Mouse (Mus musculus) macrophage (primary cell): Measurements from ENCODE around the gene Hmg20b. TPM values are rescaled to one million over a fixed set of nuclear protein-coding genes. Genes with fewer than 3 reads are reported as not detected.

Source experiments
- H3K27ac ChIP-seq: fragments of 350-480 bp; formaldehyde crosslinking; 2 replicates; pipeline ENCODE4 v1.9.0; 2021
- H3K36me3 ChIP-seq: fragments of 350-480 bp; formaldehyde crosslinking; 2 replicates; pipeline ENCODE4 v1.9.0; 2021; ENCODE audit errors: inconsistent target
- H3K4me3 ChIP-seq: fragments of 350-480 bp; formaldehyde crosslinking; 2 replicates; pipeline ENCODE4 v1.9.0; 2021; ENCODE audit errors: inconsistent target
- H3K79me2 ChIP-seq: fragments of 350-480 bp; formaldehyde crosslinking; 2 replicates; pipeline ENCODE4 v1.9.0; 2021; ENCODE audit errors: inconsistent target
- WGBS: methylation state at CpG from one replicate; pipeline ENCODE4 v1.1.7; 2026; ENCODE audit warnings: inconsistent platforms; ENCODE audit not compliant: missing documents; 5-methylcytosine and 5-hydroxymethylcytosine counted together
- polyA plus RNA-seq: library from polyadenylated mRNA; stranded (reverse); fragments of 250-400 nt; gene quantifications from 3 replicates; pipeline ENCODE4 v1.2.4, GENCODE M21; 2018; ENCODE audit warnings: inconsistent platforms

Gene Hmg20b
- polyA plus RNA-seq, 1 experiment from 2014 or later, result 42.5 TPM

DNA sequence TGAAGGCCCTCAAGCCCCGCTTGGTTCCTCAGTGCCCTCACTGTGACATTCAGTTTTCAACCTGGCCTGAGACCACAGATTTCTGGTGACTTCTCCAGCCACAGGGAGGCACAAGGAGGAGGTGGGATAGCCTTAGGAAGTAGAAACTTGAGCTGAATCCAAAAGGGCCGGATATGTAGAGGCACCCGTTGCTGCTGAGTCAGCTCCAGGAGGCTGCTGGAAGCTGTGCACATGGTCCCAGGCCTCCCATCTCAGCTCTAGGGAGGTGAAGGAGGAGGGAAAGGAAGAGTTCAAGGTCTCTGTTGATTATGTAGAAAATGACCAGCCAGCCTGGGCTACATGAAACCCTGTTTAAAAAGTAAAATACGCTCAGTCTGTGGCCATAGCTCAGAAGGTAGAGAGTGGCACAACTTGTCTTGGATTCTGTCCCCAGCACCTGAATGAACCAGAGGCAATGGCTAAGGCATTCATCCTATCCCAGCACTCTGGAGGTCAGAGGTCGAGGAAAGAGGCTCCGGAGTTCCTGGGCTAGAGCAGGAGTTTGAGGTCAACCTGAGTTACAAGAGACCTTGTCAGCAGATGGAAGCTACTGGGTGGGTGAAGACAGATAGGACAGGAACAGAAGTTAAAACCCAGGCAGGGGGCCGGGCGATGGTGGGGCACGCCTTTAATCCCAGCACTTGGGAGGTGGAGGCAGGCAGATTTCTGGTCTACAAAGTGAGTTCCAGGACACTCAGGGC lies 4.6 kb upstream of the Hmg20b start:
- Histone ChIP-seq H3K36me3 (peaks cover 3% of the 10 kb centered on the region; the same call in 1 of the 2 replicates), H3K4me3 (no peak overlapping the region), H3K27ac (peak overlapping the region; percentile 100), H3K79me2 (peaks cover 53% of the 10 kb centered on the region)
- WGBS, result 61% methylated on average over 6 of the region's 9 CpGs

DNA sequence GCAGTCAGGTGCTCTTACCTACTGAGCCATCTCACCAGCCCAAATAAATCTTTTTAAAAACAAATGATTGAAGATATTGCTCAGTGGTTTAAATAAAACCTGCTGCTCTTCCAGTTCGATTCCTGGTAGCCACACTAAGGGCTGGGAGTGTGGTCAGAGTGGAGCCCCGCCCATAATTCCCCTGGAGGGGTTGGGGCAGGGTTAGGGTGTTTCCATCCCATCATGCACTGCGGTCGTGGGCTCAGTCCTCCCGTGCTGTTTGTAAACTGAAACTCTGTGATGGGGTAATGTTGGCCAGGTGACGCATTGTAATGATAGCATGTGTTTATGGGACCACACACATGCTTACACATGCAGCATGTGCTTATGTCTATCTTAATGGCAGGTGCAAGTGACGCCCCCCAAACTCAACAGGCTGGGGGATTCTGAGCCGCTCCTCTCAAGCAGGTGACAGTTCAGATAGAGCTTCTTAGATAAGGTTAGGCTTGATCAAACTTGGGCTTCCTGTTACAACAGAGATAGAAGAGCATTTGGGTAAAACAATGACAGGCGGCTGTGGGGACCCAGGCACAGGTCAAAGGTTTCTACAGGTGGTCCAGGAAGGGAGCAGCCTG lies 1.5 kb upstream of the Hmg20b start:
- Histone ChIP-seq H3K79me2 (peaks cover 27% of the 10 kb centered on the region; the same call in 1 of the 2 replicates), H3K27ac (no peak overlapping the region; the same call in 1 of the 2 replicates), H3K36me3 (no peaks in the 10 kb centered on the region; the same call in 1 of the 2 replicates), H3K4me3 (no peak overlapping the region)
- 68% methylated on average over 9 of the region's 9 CpGs for WGBS

DNA sequence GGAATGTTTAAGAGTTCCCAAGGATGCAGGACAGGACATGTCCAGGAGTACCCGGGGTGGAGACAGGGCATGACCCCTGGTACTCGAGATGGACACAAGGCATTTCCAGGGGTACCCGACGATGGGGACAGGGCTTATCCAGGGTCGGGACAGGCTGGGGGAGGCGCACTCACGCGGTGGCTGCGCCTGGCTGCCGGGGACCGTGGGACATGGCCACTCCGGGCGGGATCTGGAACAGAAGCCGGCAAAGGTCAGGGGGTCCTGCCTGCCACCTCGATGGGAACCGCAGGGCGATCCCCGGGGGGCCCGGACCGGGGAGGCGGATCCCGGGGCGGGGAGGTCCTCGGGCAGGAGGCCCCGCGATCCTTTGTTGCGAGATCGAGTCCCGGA lies 324 bp downstream of the Hmg20b start:
- H3K4me3 ChIP-seq, result peak overlapping the region; percentile 58
- H3K36me3 ChIP-seq, result no peaks in the 10 kb centered on the region; the same call in 1 of the 2 replicates
- 1% methylated on average over 29 of the region's 29 CpGs for WGBS
- H3K27ac ChIP-seq, result peak overlapping the region; percentile 51
- peaks cover 16% of the 10 kb centered on the region; the same call in 1 of the 2 replicates for H3K79me2 ChIP-seq

DNA sequence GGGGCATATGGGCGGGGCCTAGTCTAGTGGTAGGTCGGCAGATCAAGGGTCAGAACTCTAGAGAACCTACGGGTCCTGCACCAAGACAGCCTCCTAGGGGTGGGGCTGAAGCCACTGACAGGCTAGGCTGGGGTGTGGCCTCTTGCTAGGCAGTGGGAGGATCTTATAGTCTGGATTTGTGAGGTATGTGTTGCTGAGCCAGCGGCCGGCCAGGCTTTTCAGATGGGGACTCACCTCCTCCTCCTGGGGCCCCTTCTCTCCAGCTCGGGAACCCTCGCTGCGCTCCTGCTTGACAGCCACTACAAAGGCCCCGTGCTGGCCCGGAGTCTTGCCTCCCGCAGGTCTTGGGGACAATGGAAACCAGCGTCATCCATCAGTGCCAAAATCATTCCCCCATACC lies 1.1 kb downstream of the Hmg20b start:
- 26% methylated on average over 12 of the region's 12 CpGs for WGBS
- peak overlapping the region; percentile 51 for H3K27ac ChIP-seq
- no peaks in the 10 kb centered on the region; the same call in 1 of the 2 replicates for H3K36me3 ChIP-seq
- peaks cover 9% of the 10 kb centered on the region; the same call in 1 of the 2 replicates for H3K79me2 ChIP-seq
- peak overlapping the region; percentile 58 for H3K4me3 ChIP-seq

DNA sequence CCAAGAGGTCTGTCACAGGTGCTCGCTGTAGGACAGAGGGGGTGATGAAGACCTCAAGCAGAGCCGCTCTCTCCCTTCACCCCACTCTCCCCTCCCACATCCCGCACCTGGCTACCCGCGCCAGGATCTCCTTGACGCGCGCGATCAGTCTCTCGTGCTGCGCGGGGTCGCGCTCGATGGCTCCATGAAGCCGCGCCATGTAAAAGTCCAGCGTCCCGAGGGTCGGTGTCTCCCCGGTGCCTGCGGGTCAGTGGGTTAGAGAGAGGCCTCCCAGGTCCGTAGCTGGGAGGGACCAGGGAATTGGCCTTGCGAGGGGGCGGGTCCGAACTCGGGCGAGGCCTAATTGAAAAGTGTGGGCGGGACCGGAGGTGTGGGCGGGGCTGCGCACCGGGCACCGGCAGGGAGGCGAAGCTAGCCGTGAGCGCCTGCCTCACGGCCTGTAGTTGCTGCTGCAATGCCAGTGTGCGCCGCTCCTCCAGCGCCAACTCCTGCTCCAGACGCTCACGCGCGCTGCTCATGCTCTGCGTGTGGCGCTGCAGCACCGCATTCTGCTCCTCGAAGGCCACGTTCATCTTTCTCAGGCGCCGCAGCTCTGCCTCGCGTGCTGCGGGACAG lies 3.7 kb downstream of the Hmg20b start:
- 19% methylated on average over 53 of the region's 55 CpGs for whole genome bisulfite sequencing
- no peaks in the 10 kb centered on the region; the same call in 1 of the 2 replicates for H3K36me3 ChIP-seq
- no peak overlapping the region for H3K4me3 ChIP-seq
- H3K79me2 ChIP-seq, result no peaks in the 10 kb centered on the region
- H3K27ac ChIP-seq, result no peak overlapping the region

DNA sequence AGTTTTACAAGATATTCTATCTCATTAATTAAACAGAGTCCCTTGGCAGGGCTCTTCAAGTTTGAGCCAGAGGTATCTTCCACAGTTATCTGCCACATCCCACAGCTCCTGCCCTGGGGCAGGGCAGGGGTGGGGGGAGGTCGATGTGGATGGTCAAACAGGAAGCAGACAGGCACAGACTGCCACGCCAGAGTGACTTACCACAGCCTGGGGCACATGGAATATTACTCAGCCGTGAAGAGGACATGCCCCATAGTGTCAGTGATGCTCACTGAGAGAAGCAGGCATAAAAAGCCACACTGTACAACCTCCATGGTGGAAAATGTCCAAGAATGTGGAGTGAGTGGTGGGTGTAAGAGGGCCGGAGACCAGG lies 5.1 kb downstream of the Hmg20b start:
- 57% methylated on average over 3 of the region's 4 CpGs for WGBS
- Histone ChIP-seq H3K4me3 (no peak overlapping the region), H3K79me2 (no peaks in the 10 kb centered on the region), H3K36me3 (no peaks in the 10 kb centered on the region; the same call in 1 of the 2 replicates), H3K27ac (no peak overlapping the region)

DNA sequence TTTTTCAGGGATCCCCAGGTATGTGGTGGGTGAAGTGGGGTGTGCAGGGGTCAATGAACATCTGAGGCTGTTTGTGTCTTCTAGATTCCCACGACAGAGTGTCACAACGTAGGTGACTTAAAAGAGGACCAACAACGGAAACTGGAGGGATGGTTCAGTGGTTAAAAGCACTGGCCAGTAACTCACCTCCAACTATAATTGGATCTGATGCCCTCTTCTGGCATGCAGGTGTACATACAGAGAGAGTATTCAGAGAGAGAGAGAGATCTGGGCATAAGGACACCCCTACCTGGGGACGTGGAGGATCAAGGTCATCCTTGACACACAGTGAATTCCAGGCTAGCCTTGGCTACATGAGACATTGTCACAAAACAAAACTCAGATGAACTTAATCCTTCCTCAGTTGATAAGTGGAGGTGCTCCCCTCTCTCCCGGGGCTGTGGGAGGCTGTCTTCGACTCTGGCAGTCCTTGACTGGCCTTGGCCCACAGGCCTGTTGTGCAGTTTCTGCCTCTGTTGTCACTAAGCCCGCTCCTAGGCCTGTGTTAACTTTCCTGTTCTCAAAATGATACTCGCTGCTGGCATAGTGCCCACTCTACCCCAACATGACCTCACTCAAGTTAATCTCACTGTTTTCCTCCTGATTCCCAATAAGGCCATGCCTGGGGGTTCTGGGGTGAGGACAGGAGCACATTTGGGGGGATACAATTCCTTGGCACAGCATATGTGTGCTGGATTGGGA lies 5.7 kb downstream of the Hmg20b start:
- no peaks in the 10 kb centered on the region for H3K79me2 ChIP-seq
- no peak overlapping the region for H3K27ac ChIP-seq
- WGBS, result 48% methylated on average over 8 of the region's 8 CpGs
- H3K36me3 ChIP-seq, result no peaks in the 10 kb centered on the region; the same call in 1 of the 2 replicates
- H3K4me3 ChIP-seq, result no peak overlapping the region

DNA sequence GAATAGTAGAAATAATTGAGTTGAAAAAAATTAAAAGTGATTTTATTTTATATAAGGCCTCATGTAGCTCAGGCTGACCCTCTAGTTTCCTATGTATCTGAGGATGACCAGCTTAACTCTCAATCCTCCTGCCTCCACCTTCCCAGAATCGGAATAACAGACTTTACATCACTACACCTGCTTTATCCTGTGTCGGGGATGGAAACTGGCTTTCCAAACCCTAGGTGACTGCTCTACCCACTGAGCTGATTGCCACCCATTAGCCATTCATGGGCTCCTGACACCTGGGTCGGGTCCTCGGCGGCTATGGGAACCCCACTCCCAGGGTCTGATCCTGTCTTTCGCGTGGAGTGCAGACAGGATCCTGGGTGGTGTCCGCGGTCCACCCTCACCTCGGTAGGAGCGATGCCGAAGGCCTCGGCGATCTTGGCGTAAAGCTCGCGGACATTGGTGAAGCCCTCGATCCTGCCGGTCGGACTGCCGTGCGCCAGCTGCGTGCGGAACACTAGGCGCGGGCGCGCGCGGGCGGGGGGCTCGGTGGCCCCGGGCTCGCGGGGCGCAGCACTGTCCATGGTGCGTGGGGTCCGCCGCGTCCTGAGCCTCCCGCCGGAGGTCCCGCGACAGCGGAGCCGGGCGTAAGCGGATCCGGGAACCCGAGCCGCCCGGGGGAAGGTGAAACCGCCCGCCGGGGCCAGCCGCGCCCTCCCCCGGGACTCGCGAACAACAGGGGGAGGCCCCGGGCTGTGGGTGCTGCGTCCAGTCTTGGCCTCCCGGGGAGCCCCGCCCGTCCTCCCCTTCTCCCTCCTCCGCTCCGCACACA lies 7.4 kb downstream of the Hmg20b start, which contains the start of gene Gipc3:
Gene Gipc3, minus strand, starts transcription at position 581 of the 820 bp plus-strand sequence.
- Histone ChIP-seq H3K27ac (no peak within 1 kb of the TSS), H3K4me3 (no peak within 1 kb of the TSS), H3K36me3 (no peaks in the 10 kb centered on the region), H3K79me2 (no peaks in the 10 kb centered on the region)
- WGBS, result 7% methylated on average over 44 of the region's 67 CpGs

DNA sequence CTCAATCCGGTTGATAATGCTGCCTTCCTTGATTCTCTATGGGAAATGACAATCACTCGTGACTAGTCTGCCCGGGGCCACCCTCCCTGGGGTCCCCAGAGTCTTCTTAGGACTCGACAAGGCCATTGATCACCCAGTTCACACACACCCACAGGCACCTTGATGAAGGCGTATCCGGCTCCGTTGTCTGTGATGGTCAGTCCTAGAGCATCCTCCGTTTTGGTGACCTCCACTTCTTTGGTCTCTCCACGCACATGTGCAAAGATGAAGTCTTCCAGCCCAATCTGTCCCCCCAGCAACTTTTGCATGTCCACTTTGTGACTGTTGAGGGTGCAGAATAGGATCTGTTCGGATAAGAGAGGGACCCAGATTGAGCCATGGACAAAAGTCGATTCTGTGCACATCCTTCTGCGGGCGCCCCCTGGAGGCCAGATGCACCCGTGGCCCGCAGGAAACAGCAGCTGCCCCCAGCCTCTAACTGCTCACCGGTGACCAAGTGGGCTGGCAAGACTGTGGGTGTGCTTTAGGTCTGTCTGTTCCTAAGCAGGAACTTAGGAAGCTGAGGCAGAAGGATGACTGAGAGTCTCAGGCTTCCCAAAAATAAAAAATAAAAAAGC lies 8.8 kb downstream of the Hmg20b start:
- Histone ChIP-seq H3K27ac (no peak overlapping the region), H3K4me3 (no peak overlapping the region), H3K79me2 (no peaks in the 10 kb centered on the region), H3K36me3 (no peaks in the 10 kb centered on the region)
- 50% methylated on average over 16 of the region's 16 CpGs for WGBS

DNA sequence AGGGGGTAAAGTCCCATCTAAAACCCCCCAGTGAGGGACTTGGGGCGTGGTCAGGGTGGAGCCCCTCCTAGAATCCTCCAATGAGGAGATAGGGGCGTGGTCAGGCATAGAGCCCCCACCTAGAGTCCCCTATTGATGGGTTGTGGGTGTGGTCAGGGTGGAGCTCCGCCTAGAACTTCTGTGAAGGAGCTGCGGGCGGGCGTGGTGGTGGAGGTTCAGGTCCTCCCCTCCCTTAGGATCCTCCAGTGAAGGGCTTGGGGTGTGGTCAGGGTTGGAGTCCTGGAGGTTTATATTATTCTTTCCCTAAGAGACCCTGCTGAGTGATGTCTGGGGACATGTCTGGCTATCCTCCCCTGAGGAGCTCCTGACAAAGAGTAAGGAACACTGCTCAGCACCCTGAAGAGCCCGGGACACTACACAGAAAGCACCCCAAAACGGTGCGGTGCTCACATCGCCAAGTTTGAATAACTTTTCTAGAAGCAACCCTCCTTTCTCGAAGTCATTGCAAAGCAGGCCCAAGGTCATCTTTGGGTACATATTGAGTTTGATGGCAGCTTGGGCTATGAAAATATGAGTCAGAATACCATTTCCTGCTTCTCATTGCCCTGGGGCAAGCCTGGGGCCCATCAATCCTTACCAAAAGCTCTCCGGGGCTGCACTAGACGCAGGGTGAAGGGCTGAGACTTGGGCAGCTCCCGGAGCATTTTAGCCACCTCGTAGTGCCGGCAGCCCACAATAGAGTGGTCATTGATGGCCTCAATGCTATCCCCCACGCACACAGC lies 9.5 kb downstream of the Hmg20b start:
- 85% methylated on average over 17 of the region's 17 CpGs for WGBS
- no peaks in the 10 kb centered on the region for H3K36me3 ChIP-seq
- H3K79me2 ChIP-seq, result no peaks in the 10 kb centered on the region
- no peak overlapping the region for H3K4me3 ChIP-seq
- no peak overlapping the region for H3K27ac ChIP-seq

DNA sequence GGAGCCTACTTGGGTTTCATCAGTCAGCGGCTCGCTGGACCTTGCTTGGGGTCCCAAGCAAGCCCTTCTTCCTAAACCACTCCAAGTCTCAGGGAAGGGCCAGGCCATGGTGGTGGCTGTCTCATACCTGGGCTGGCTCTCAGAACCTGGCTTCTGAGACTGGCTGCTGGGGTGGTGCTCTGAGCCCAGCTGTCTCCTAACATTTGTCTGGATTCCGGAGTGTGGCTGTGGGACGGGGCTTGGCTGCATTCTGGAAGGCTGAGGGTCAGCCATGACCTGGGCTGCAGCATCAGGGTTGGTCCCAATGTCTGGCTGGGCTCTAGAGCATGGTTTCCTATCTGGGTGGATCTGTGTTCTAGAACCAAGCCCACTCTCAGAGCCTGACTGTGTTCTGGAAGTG lies 13.7 kb downstream of the Hmg20b start:
- no peaks in the 10 kb centered on the region for H3K36me3 ChIP-seq
- no peak overlapping the region for H3K27ac ChIP-seq
- 87% methylated on average over 4 of the region's 4 CpGs for WGBS
- no peaks in the 10 kb centered on the region for H3K79me2 ChIP-seq
- H3K4me3 ChIP-seq, result no peak overlapping the region

DNA sequence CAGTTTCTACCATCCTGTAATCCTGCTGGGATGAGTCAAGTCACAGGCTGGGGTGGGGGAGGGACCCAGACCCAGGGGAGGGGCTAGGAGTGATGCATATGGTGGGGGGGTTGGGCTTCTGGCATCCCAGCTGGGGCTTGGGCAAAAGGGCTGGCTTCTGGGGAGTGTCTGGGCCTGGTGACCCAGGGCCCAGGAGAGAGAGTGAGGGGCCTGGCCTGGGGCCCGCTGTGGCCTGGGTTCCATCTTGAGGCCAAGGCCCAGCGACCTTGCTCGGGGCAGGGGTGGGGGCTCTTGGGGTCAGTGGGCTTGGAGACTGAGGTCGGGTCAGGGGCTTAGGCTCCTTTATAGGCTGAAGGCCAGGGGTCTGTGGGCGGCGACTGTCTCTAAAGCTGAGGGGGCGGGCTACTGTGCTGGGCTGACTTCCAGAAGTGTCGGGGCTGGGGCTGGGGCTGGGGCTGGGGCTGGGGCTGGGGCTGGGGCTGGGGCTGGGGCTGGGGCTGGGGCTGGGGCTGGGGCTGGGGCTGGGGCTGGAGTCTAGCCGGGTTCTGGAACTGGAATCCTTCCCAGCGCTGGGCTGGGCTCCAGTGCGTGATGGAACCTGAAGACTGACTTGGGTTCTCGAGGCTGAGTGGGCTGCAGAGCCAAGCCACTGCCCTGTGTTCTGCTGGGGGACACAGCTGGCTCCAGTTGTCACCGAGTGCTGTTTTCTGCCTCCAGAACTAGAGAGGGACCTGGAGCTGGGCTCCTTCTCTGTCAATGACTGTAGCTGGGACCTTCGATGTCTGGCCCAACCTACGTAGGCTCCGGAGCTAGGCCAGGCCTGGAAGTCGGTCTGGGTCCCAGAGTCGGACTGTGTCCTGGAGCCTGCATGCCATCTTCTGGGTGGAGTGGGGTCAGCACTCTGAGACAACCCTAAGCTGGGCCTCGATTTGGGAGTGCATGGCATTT lies 14.6 kb downstream of the Hmg20b start:
- H3K79me2 ChIP-seq, result no peaks in the 10 kb centered on the region
- no peaks in the 10 kb centered on the region for H3K36me3 ChIP-seq
- WGBS, result 83% methylated on average over 15 of the region's 19 CpGs
- no peak overlapping the region for H3K4me3 ChIP-seq
- no peak overlapping the region for H3K27ac ChIP-seq
